Mouse (Mus musculus) MEL (cell line): ENCODE results near the gene Ciao2a. TPM values are rescaled to one million over a fixed set of nuclear protein-coding genes. Genes with fewer than 3 reads are reported as not detected.

ENCODE experiments used
- DNase-seq: peaks from one replicate; pipeline ENCODE4 v3.0.0; 2011; ENCODE audit warnings: low read depth, low spot score
- H3K27ac ChIP-seq: 2 replicates; pipeline ENCODE4 v1.5.1; 2012; ENCODE audit warnings: low read depth, mild to moderate bottlenecking, control low read depth, low read length, moderate library complexity; ENCODE audit not compliant: control insufficient read depth
- H3K27me3 ChIP-seq, 2 experiments: fragments of 150-350 bp in 1 of 2; sonication (generic) in 1 of 2; 2 replicates each; pipeline ENCODE4 v1.6.1; 2012; ENCODE audit warnings: low read length in 2 of 2, mild to moderate bottlenecking in 2 of 2, improper control_type of control experiment in 1 of 2, moderate library complexity in 1 of 2; ENCODE audit not compliant: insufficient read depth in 2 of 2, control insufficient read depth in 1 of 2
- H3K36me3 ChIP-seq, 2 experiments: 2 replicates each; pipeline ENCODE4 v1.6.1; 2012 to 2014; ENCODE audit warnings: low read length in 2 of 2, improper control_type of control experiment in 1 of 2, inconsistent platforms in 1 of 2, mild to moderate bottlenecking in 1 of 2; ENCODE audit not compliant: insufficient read depth in 2 of 2, control insufficient read depth in 1 of 2
- H3K4me1 ChIP-seq, 2 experiments: fragments of 150-350 bp in 1 of 2; sonication (generic) in 1 of 2; 2 replicates each; pipeline ENCODE4 v1.6.1; 2012; ENCODE audit warnings: low read length in 2 of 2, improper control_type of control experiment in 1 of 2, mild to moderate bottlenecking in 1 of 2; ENCODE audit not compliant: insufficient read depth in 2 of 2, control insufficient read depth in 1 of 2
- H3K4me3 ChIP-seq, 2 experiments: fragments of 150-350 bp in 1 of 2; sonication (generic) in 1 of 2; 2 replicates each; pipeline ENCODE4 v1.5.1; 2012; ENCODE audit warnings: low read depth in 2 of 2, low read length in 2 of 2, mild to moderate bottlenecking in 2 of 2, moderate library complexity in 2 of 2, control low read depth in 1 of 2, improper control_type of control experiment in 1 of 2; ENCODE audit not compliant: control insufficient read depth in 1 of 2, insufficient read depth in 1 of 2
- H3K79me2 ChIP-seq: 2 replicates; pipeline ENCODE4 v1.6.1; 2012; ENCODE audit warnings: mild to moderate bottlenecking, low read length, moderate library complexity; ENCODE audit not compliant: control insufficient read depth, poor library complexity, insufficient read depth
- H3K9ac ChIP-seq: 2 replicates; pipeline ENCODE4 v1.6.1; 2012; ENCODE audit warnings: low read depth, mild to moderate bottlenecking, control low read depth, low read length, moderate library complexity; ENCODE audit not compliant: control insufficient read depth, poor library complexity, severe bottlenecking
- H3K9me3 ChIP-seq: fragments of 150-350 bp; sonication (generic); replicated peaks from 2 replicates; pipeline ENCODE4 v1.6.1; 2012; ENCODE audit warnings: mild to moderate bottlenecking, low read length, improper control_type of control experiment, moderate library complexity; ENCODE audit not compliant: insufficient read depth
- BHLHE40 ChIP-seq: IDR thresholded peaks from 2 replicates; pipeline ENCODE4 v1.6.1; 2012; ENCODE audit warnings: low read depth, mild to moderate bottlenecking, inconsistent platforms, low read length, improper control_type of control experiment, borderline replicate concordance
- CHD2 ChIP-seq: IDR thresholded peaks from 2 replicates; pipeline ENCODE4 v1.6.1; 2011; ENCODE audit warnings: low read length, improper control_type of control experiment
- CTCF ChIP-seq, 3 experiments: IDR thresholded peaks in 2 of 3; conservative IDR thresholded peaks in 1 of 3; 2 replicates each; pipeline ENCODE4 v1.5.1; 2011 to 2012; ENCODE audit warnings: low read length in 3 of 3, low read depth in 2 of 3, mild to moderate bottlenecking in 2 of 3, improper control_type of control experiment in 1 of 3, inconsistent platforms in 1 of 3, mixed read lengths in 1 of 3, moderate library complexity in 1 of 3; ENCODE audit not compliant: control insufficient read depth in 1 of 3, insufficient read depth in 1 of 3, poor library complexity in 1 of 3, severe bottlenecking in 1 of 3
- ETS1 ChIP-seq: IDR thresholded peaks from 2 replicates; pipeline ENCODE4 v1.6.1; 2012; ENCODE audit warnings: low read depth, mild to moderate bottlenecking, inconsistent platforms, low read length, improper control_type of control experiment, moderate library complexity
- GATA1 ChIP-seq: IDR thresholded peaks from 2 replicates; pipeline ENCODE4 v1.6.1; 2011; ENCODE audit warnings: low read depth, low read length, improper control_type of control experiment
- HCFC1 ChIP-seq: IDR thresholded peaks from 2 replicates; pipeline ENCODE4 v1.6.1; 2012; ENCODE audit warnings: low read depth, mild to moderate bottlenecking, inconsistent platforms, low read length, improper control_type of control experiment, moderate library complexity
- KAT2A ChIP-seq: conservative IDR thresholded peaks from 2 replicates; pipeline ENCODE4 v1.6.1; 2012; ENCODE audit warnings: low read depth, low read length, improper control_type of control experiment, inconsistent platforms
- MAX ChIP-seq: IDR thresholded peaks from 2 replicates; pipeline ENCODE4 v1.6.1; 2011; ENCODE audit warnings: low read length, improper control_type of control experiment
- MAZ ChIP-seq: IDR thresholded peaks from 2 replicates; pipeline ENCODE4 v1.6.1; 2012; ENCODE audit warnings: low read depth, mild to moderate bottlenecking, inconsistent platforms, low read length, improper control_type of control experiment
- POLR2AphosphoS5 ChIP-seq: IDR thresholded peaks from 2 replicates; pipeline ENCODE4 v1.6.1; 2012; ENCODE audit warnings: low read depth, borderline replicate concordance, mild to moderate bottlenecking, inconsistent platforms, low read length, moderate library complexity, mixed read lengths
- SMC3 ChIP-seq: IDR thresholded peaks from 2 replicates; pipeline ENCODE4 v1.6.1; 2011; ENCODE audit warnings: low read depth, low read length, improper control_type of control experiment
- UBTF ChIP-seq: IDR thresholded peaks from 2 replicates; pipeline ENCODE4 v1.6.1; 2012; ENCODE audit warnings: low read depth, mild to moderate bottlenecking, inconsistent platforms, low read length, improper control_type of control experiment, moderate library complexity, borderline replicate concordance; ENCODE audit not compliant: insufficient read depth
- USF1 ChIP-seq: IDR thresholded peaks from 2 replicates; pipeline ENCODE4 v1.6.1; 2014; ENCODE audit warnings: low read depth, mild to moderate bottlenecking, inconsistent platforms, low read length, improper control_type of control experiment, moderate library complexity
- ZKSCAN1 ChIP-seq: IDR thresholded peaks from 2 replicates; pipeline ENCODE4 v1.6.1; 2012; ENCODE audit warnings: low read depth, mild to moderate bottlenecking, inconsistent platforms, low read length, improper control_type of control experiment, moderate library complexity
- ZNF384 ChIP-seq: IDR thresholded peaks from 2 replicates; pipeline ENCODE4 v1.6.1; 2012; ENCODE audit warnings: low read depth, mild to moderate bottlenecking, inconsistent platforms, low read length, improper control_type of control experiment
- polyA plus RNA-seq, 2 experiments: library from polyadenylated mRNA; stranded (reverse) in 1 of 2; unstranded in 1 of 2; fragments of >175 nt in 1 of 2; fragments of >200 nt in 1 of 2; gene quantifications; 2 replicates each; pipeline versions ENCODE4 v1.2.1 to v1.2.4; 2012; ENCODE audit warnings: low replicate concordance in 2 of 2, low read depth in 1 of 2; ENCODE audit not compliant: insufficient read length in 2 of 2, insufficient read depth in 1 of 2, missing spikeins in 1 of 2
- total RNA-seq: library from RNA; depleted of rRNA; stranded (reverse); fragments of 300-350 nt; gene quantifications from 2 replicates; pipeline ENCODE4 v1.2.3, GENCODE M21; 2012

Gene Ciao2a
- total and polyA plus RNA-seq, 3 experiments, result 88.1 to 121 TPM; not detected in 1

DNA sequence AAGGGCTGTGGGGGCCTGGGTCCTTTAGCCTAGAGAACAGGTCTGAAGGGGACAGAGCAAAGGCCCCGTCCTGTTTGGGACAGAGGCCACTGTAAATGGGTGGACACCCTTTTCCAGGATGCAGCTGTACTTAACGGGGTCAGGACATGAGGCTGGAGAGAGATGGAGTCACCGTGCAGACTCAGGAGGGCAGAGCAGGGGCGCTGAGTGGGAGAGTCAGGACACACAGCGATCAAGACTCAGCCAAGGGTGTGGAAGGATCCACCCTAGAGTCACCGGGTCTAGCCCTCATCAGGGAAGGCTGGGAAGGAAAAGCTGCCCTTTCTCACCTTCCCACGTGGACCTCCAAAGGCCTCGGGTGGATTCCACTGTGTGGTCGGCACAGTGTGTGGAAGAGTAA is 25.6 kb downstream of the Ciao2a start:
- DNase-seq, result no peak
- no peaks in the 10 kb centered on the region for H3K4me1 ChIP-seq
- H3K27me3 ChIP-seq, result no peaks in the 10 kb centered on the region
- no peak for TF ChIP-seq KAT2A
- H3K79me2 ChIP-seq, result no peaks in the 10 kb centered on the region
- H3K36me3 ChIP-seq, result no peaks in the 10 kb centered on the region
- no peaks in the 10 kb centered on the region for H3K9me3 ChIP-seq
- no peak overlapping the region for H3K27ac ChIP-seq
- no peak overlapping the region for H3K9ac ChIP-seq
- H3K4me3 ChIP-seq, result no peak overlapping the region

DNA sequence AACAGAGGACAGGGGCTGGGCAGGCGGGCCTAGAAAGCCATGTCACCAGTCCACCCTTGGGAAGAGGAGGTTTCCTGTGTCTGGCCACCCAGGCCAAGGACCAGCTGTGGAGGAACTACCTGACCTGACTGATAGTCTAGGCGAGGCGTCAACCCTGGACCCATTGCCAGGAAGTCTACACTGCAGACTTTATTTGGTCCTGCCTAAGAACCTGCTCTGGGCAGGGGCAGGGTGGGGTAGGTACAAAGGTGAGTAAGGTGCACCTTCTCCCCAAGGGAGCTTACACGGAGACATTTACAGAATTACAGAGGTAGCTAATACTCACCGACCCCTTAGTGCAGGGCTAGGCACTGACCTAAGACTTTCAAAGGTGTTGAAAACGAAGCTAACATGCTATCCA is 27.2 kb downstream of the Ciao2a start:
- Histone ChIP-seq H3K27me3 (no peaks in the 10 kb centered on the region), H3K9me3 (no peaks in the 10 kb centered on the region)

DNA sequence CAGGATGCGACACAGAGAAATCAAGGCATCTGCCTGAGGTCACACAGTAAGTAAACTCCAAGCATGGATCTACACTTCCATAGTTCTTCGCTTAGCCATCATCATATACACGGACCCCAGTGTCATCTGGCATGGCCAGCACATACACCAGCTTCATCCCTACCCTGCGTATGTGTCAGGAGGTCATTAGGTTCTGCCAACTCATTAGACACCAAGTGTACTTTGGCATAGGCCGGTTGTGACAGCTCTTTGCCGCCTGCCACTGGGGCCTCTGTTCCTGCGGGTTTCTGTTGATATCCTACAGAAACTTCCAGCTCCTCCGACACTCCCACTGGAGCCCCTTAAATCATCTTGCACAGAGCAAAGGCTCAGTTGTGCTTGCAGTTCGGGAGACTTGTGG is 27.6 kb downstream of the Ciao2a start:
- Histone ChIP-seq H3K9me3 (no peaks in the 10 kb centered on the region), H3K36me3 (peaks cover 0 to 6% of the 10 kb centered on the region in 2 experiments; a peak in 1 of 4 replicates), H3K4me1 (peaks cover 0 to 5% of the 10 kb centered on the region in 2 experiments; a peak in 2 of 4 replicates), H3K9ac (no peak overlapping the region), H3K27ac (no peak overlapping the region), H3K4me3 (no peak overlapping the region), H3K79me2 (no peaks in the 10 kb centered on the region; the same call in none of the 2 replicates), H3K27me3 (no peaks in the 10 kb centered on the region)
- TF ChIP-seq ETS1, result no peak
- DNase-seq, result no peak

More for the DNA sequence above, 27.2 kb downstream of the Ciao2a start:
- no peak for DNase-seq
- H3K79me2 ChIP-seq, result no peaks in the 10 kb centered on the region; the same call in none of the 2 replicates
- TF ChIP-seq SMC3 (no peak), ZKSCAN1 (no peak), UBTF (no peak), MAZ (no peak), KAT2A (no peak), GATA1 (no peak), POLR2AphosphoS5 (no peak), BHLHE40 (no peak), CTCF (IDR thresholded peaks at IDR 0.05 in 2 of 3, conservative IDR thresholded peaks at IDR 0.05 in 1 of 3; ENCODE audit: control insufficient read depth in 1 of 3, insufficient read depth in 1 of 3, low read depth in 2 of 3, low read length in 3 of 3, poor library complexity in 1 of 3, severe bottlenecking in 1 of 3) (no peak), CHD2 (no peak), HCFC1 (no peak), USF1 (no peak), ZNF384 (no peak), MAX (no peak)
- no peak overlapping the region for H3K9ac ChIP-seq
- no peak overlapping the region for H3K27ac ChIP-seq
- H3K4me1 ChIP-seq, result peaks cover 0 to 5% of the 10 kb centered on the region in 2 experiments; a peak in 2 of 4 replicates
- H3K36me3 ChIP-seq, result peaks cover 0 to 3% of the 10 kb centered on the region in 2 experiments; a peak in 1 of 4 replicates
- no peak overlapping the region for H3K4me3 ChIP-seq
